Mouse (Mus musculus) left cerebral cortex, adult 11 months (tissue): ENCODE results near the gene Mmadhc.
A peak's percentile ranks its signal among the peaks of the same experiment; 100 is the strongest.

ENCODE experiments used
- DNase-seq: peaks from one replicate; pipeline ENCODE4 v3.0.0; 2022; ENCODE audit warnings: low spot score

Gene Mmadhc

GRCm38 (mm10) chr2:50296109-50296986 lies at the start of gene Mmadhc:
TSS of gene Mmadhc (minus strand) at chr2:50296801.
- peak; percentile 84 for DNase-seq

GRCm38 (mm10) chr2:50343598-50343997 lies 47.0 kb upstream of the Mmadhc start:
- DNase-seq = no peak

- DNase-seq = no peak
Measured at GRCm38 (mm10) chr2:50339061-50339460, 42.5 kb upstream of the Mmadhc start.

- DNase-seq = no peak
Measured at GRCm38 (mm10) chr2:50337596-50337995, 41.0 kb upstream of the Mmadhc start.

- no peak for DNase-seq
Measured at GRCm38 (mm10) chr2:50331716-50332270, 35.2 kb upstream of the Mmadhc start.

GRCm38 (mm10) chr2:50328181-50328580 lies 31.6 kb upstream of the Mmadhc start:
- no peak for DNase-seq

DNA sequence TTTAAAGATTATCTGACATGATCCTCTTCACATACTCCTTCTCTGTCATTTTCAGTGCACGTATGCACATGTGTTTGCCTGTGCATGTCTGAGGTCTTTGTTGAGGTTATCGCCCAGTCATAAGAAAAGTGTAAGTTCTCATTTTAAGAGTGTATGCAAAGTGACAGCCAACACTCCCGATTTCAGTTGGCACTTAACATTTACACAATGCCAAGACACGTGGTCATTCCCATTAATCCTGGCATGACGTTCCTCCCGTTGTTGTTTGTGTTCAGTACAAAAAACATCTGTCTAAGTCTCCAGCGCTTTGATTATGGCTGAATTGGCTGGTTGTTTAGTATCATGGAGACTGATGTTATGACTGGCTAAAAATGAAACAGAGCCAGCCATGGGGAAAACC lies 28.2 kb upstream of the Mmadhc start:
- DNase-seq = no peak

DNA sequence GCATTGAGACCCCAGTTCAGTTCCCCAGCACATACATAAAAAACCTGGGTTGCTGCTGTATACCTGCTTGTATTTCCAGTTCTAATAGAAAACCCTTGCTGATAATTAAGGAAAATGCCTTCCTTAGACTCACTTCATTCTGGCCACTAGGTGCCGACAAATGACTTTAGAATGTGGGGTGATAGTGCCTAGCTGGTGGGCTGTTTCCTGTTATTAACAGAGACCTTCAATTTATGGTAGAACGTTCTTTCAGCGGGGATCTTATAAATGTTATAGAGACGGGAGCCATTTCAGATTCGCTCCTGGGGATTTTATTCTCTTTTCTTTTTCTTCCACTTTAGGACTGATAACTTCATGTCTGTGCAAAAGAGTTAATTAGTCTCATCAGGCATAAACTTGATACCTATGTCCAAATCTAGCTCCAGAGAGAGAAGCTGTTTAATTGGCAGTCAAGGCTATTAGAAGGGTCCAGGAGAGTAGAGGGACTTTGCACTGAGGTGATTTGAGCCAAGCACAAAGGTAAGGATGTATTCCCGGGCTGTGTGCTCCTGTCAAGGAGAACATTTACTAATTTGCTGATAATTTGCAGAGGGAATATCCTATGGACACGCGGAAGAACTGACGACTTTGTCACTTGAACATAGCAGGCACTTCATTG lies 10.2 kb upstream of the Mmadhc start:
- DNase-seq = no peak

DNA sequence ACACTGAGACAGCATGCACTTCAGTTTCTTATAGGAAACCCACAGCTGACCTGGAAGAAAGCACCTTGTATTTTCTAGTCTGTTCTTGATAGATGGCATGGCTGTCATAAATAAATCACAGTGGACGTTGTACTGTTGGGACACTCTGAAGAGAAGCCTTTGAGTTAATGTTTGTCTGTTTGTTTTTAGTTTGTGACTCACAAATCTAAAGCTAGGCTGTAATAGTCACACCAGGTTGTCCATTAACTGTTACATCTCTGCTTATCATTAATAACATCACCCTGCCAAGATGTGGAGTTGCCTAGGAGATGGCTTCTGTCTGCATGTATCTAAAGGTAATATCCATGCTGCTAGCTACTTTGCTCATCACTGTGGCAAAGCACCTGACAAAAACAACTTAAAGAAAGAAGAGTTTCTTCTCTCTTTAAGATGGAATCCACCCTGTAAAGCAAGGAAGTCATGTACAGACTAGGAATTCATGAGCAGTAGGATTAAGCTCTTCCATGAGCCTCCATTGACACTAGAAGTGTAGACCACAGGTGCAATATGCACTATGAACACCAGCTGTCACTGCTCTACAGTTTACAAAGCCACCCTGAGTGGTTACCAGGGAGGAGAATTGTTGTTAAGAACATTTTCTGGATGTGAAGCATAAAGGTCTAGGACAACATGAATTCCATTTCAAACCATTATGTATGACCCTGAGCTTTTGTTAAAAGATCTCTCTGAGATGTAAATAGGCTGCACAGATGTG lies 8.4 kb upstream of the Mmadhc start:
- no peak for DNase-seq

DNA sequence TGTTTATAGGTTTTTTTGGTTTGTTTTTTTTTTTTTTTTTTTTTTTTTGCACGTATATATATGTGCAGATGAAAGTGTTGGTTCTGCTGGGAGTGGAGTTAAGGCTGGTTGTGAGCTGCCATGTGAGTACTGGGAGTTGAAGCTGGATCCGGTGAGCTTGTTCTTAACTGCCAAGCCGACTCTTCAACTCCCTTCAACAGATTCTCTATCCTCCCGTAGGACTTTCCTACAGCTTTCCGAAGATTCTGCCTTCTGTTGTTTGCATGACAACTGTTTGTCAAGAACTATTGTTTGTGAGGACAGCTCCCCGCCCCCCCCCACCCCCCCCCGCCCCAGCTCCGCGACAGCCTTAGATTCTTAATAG lies 368 bp upstream of the Mmadhc start:
- no peak for DNase-seq

DNA sequence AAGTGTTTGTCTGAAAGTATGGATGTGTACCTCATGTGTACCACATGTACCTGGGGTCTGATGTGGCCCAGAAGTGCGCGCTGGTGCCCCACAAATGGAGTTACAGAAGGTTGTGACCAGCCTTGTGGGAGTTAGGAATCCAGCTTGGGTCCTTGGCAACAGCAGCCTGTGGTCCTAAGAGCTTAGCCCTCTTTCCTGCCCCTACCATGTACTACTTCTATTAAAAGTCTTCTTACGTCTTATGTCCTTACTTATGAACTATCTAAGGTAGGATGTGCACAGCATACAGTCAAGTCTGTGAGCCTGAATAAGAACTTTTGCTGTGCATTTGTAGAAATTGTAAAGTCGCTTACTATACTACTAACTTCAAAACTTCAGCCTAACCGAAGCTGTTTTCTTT lies 1.0 kb downstream of the Mmadhc start:
- no peak for DNase-seq

GRCm38 (mm10) chr2:50294084-50294483 lies 2.5 kb downstream of the Mmadhc start:
- no peak for DNase-seq

GRCm38 (mm10) chr2:50293572-50293971 lies 3.0 kb downstream of the Mmadhc start:
- no peak for DNase-seq

DNA sequence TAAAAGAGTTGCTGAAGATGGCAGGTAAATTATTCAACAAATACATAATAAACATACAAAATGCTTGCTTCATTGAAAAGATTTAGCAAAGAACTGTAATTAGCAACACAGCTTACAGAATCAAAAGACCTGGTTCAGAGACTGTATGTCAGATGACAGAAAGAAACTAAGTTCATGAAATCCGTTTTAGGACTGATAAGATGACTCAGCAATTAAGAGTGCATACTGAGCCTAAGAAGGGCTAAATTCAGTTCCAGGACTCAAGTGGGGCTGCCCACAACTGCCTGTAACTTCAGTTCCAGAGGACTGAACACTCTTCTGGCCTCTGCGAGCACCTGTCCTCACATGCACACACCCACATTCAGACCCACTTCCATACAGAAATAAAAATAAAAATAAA lies 4.7 kb downstream of the Mmadhc start:
- no peak for DNase-seq

DNA sequence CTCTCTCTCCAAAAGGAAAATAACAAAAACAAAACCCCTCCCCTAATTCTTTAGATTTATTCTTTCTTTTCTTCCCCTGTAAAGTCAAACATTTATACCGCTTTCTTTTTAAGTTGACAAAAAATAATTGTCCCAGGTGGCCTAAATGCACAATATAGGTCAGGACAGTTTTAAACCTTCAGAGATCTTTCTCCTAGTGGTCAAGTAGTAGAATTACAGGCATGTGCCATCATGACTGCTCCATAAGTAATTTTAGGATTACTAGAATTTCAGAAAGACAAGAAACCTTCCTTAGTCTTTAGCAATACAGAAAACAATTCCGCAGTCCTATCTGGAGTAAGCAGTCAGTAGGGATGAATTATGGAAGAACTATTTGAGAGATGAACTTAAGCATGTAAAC lies 5.8 kb downstream of the Mmadhc start:
- no peak for DNase-seq

DNA sequence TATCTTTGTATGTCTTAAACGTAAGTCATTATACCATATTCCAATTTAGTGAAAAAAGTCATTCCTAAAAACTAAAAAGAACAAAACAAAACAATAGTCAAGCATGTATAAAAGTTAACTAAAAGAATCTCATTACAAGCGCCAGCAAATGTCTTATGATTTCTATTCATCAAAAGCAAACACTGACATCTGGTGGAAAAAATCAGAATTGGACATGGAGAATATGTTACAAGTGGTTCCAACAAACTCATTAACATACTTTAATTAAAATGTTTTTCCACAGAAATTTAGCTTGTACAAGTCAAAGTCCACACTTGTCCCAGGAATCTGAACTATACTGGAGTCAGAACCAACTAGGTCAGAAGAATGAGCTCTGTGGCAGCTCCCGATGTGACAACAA lies 11.8 kb downstream of the Mmadhc start:
- peak; percentile 18 for DNase-seq

GRCm38 (mm10) chr2:50284040-50284439 lies 12.6 kb downstream of the Mmadhc start:
- no peak for DNase-seq

DNA sequence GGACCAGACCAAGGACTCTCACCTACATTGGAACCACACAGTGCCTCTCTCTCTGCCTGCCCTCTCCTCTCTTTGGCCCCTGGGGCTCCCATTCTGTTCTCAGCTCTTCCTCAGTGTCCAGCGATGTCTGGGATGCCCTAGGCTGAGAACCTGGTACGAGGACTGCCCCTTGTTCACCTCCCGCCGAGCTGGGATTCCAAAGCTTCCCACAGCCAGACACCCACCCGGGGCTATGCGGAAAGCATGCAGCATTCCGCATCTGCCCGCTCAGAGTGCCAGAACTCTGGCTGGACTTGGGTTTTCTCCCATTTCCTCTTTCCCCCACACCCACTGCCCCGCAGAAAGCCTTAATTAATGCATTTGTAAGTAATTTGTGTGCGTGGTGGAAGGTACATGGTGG lies 19.9 kb downstream of the Mmadhc start:
- DNase-seq = no peak

GRCm38 (mm10) chr2:50273415-50273814 lies 23.2 kb downstream of the Mmadhc start:
- no peak for DNase-seq

- DNase-seq = peak; percentile 25
Measured at GRCm38 (mm10) chr2:50272165-50272564, 24.4 kb downstream of the Mmadhc start.

GRCm38 (mm10) chr2:50268514-50268913 lies 28.1 kb downstream of the Mmadhc start:
- no peak for DNase-seq

DNA sequence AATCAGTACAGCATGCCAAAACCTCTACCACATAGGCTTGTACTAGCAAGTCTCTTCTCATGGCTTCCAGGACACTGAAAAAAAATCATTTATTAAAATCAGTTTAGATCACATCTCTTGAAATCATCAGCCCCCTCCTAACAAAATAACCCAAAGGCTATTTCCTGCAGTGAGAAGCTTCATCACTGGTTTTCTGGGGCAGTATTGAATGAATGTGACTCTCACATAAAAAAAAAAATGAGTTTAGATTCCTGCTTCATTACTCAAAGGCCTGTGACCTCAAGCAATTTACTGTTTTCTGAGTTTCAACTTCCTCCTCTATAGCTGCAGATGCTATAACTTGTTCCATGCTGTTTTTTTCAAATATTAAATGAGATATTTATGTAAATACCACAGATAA lies 29.6 kb downstream of the Mmadhc start:
- no peak for DNase-seq
